Mouse (Mus musculus): ENCODE results near the gene Gm20696.

DNA sequence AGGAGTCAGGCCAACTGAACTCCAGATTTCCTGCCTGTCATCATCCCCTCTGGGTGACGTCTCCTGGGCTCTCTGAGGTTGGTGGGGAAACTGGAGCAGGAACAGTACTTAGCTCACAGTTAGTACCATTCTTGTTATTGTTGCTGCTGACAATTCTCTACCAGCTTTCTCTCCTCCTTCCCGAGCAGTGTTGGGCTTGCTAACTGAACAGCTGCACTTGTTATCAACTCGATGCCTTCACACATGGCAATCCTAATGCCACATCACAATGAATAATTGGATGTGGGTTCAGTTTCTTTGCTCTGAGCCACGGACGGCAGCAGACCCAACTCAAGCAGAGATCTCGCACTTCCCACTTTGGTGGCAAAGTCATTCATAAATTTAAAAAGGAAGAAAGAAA, 89.6 kb downstream of the Gm20696 start:
- TF ChIP-seq MAFK (IDR thresholded peaks at IDR 0.05; ENCODE audit: insufficient read depth, low read depth, low read length): no peak
- no peak for TF ChIP-seq HCFC1 (IDR thresholded peaks at IDR 0.05; ENCODE audit: borderline replicate concordance, insufficient read depth, low read length)
- TF ChIP-seq ZC3H11A (IDR thresholded peaks at IDR 0.05; ENCODE audit: borderline replicate concordance, low read depth, low read length): no peak
- TF ChIP-seq CHD2 (IDR thresholded peaks at IDR 0.05; ENCODE audit: low read depth, low read length): no peak
